Mouse (Mus musculus) spleen, adult 2 months (tissue): Measurements from ENCODE around the gene Hs1bp3. TPM values are rescaled to one million over a fixed set of nuclear protein-coding genes. Genes with fewer than 3 reads are reported as not detected.

Experiments used
- DNase-seq, 2 experiments: peaks; one replicate each; pipeline versions ENCODE4 v3.0.0 to v3.0.0-alpha.2; 2012 to 2021; ENCODE audit warnings: low spot score in 2 of 2, low read depth in 1 of 2
- H3K27ac ChIP-seq: fragments of 200-500 bp; 2 replicates; pipeline ENCODE4 v1.5.1; 2012; ENCODE audit warnings: low read length, inconsistent platforms; ENCODE audit not compliant: insufficient read depth
- H3K27me3 ChIP-seq: fragments of 200-500 bp; 2 replicates; pipeline ENCODE4 v1.6.1; 2012; ENCODE audit warnings: mild to moderate bottlenecking, moderate library complexity, low read length, inconsistent platforms; ENCODE audit not compliant: control insufficient read depth, insufficient read depth
- H3K36me3 ChIP-seq: fragments of 200-500 bp; 2 replicates; pipeline ENCODE4 v1.6.1; 2012; ENCODE audit warnings: mild to moderate bottlenecking, low read length, inconsistent platforms; ENCODE audit not compliant: control insufficient read depth, insufficient read depth
- H3K4me1 ChIP-seq: fragments of 200-500 bp; 2 replicates; pipeline ENCODE4 v1.6.1; 2011; ENCODE audit warnings: inconsistent platforms; ENCODE audit not compliant: control insufficient read depth, insufficient read depth, insufficient read length
- H3K4me3 ChIP-seq: fragments of 200-500 bp; 2 replicates; pipeline ENCODE4 v1.5.1; 2011; ENCODE audit warnings: mild to moderate bottlenecking, inconsistent platforms; ENCODE audit not compliant: insufficient read depth, insufficient read length; ENCODE audit errors: extremely low read depth
- CTCF ChIP-seq: fragments of 200-500 bp; IDR thresholded peaks from 2 replicates; pipeline ENCODE4 v1.5.1; 2011; ENCODE audit warnings: mild to moderate bottlenecking, inconsistent platforms; ENCODE audit not compliant: insufficient read depth, insufficient read length, insufficient replicate concordance; ENCODE audit errors: extremely low read depth
- POLR2A ChIP-seq: fragments of 200-500 bp; IDR thresholded peaks from 2 replicates; pipeline ENCODE4 v1.6.1; 2011; ENCODE audit warnings: low read depth, low read length, inconsistent platforms
- WGBS: fragments of 180-500 bp; shearing (Covaris S2); methylation state at CpG from one replicate; pipeline ENCODE4 v1.1.7; 2018; 5-methylcytosine and 5-hydroxymethylcytosine counted together
- polyA plus RNA-seq: library from polyadenylated mRNA; depleted of rRNA; stranded (reverse); fragments of >200 nt; gene quantifications from 2 replicates; pipeline ENCODE4 v1.2.3, GENCODE M21; 2012; rRNA removed

Hs1bp3 gene
- polyA plus RNA-seq, 1 experiment: 11.1 TPM

- TF ChIP-seq POLR2A (no peak), CTCF (no peak)
- Histone ChIP-seq H3K27me3 (no peaks in the 10 kb centered on the region), H3K4me1 (no peaks in the 10 kb centered on the region), H3K4me3 (no peak overlapping the region), H3K36me3 (no peaks in the 10 kb centered on the region), H3K27ac (no peak overlapping the region; the same call in 1 of the 2 replicates)
- DNase-seq: no peak
- WGBS: 71% methylated on average over 1 of the region's 1 CpGs
Observed at GRCm38 (mm10) chr12:8387281-8387680, 74.0 kb downstream of the Hs1bp3 start.

DNA sequence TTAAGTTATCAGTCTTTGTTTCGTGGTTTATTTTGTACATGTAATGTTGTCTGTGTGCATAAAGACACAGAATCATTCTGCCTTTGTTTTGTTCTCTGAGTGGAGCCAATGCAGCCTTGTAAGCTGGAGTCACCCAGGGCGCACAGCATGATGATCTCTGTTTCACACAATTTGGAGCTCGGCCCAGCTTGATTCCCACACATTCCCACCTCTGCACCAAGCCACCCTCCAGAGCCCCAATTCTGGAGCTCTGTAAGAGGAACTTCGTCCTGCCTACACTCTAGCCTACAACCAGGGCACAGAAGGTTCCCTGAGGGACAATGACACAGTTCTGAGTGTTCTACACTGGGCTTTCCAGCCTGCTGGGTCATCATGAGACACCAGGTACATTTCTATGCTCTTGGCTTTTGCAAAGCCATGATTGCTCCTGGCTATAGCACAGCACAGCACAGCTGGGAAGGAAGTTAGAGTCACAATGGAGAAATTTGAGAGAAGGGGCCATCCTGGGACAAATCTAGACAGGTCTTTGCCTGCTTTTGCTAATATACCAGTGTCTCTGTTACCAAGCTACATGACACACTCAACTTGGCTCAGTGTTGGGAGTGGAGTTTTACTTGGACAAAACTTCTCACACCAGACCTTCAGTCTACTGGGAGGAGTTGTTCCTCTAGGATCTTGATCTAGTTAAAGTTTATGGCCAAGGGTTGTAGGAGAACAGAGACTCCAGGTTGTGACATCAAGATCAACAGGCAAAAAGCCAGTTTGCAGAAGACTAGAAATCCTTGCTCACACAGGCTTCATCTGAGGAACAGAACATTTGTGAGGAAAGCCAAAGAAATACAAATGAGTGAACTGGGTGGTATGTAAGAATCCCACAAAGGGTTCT is 75.5 kb downstream of the Hs1bp3 start:
- Histone ChIP-seq H3K4me1 (no peaks in the 10 kb centered on the region), H3K27ac (no peak overlapping the region), H3K4me3 (no peak overlapping the region), H3K36me3 (no peaks in the 10 kb centered on the region), H3K27me3 (no peaks in the 10 kb centered on the region)
- WGBS: 82% methylated on average over 4 of the region's 4 CpGs
- TF ChIP-seq CTCF (no peak), POLR2A (no peak)
- no peak for DNase-seq

GRCm38 (mm10) chr12:8393226-8393625 is 80.0 kb downstream of the Hs1bp3 start:
- no peaks in the 10 kb centered on the region for H3K27me3 ChIP-seq
- WGBS: 80% methylated on average over 5 of the region's 5 CpGs
- no peaks in the 10 kb centered on the region for H3K4me1 ChIP-seq
- H3K4me3 ChIP-seq: no peak overlapping the region
- no peaks in the 10 kb centered on the region for H3K36me3 ChIP-seq
- no peak for TF ChIP-seq CTCF
- H3K27ac ChIP-seq: no peak overlapping the region
- no peak for DNase-seq

Other genes with a start within 250 kb of the Hs1bp3 start
- 14.8 and 18.7 TPM in 2 replicates for gene Ldah, start 105.3 kb upstream of the Hs1bp3 start, polyA plus RNA-seq
- 0.06 TPM in 1 of 2 replicates, not detected in the other for gene Gdf7, start 11.5 kb upstream of the Hs1bp3 start, polyA plus RNA-seq
- 84.8 and 101 TPM in 2 replicates for gene Rhob, start 186.6 kb downstream of the Hs1bp3 start, polyA plus RNA-seq